20 mouse cellular contexts compared by ENCODE assay signal in the genomic region with DNA sequence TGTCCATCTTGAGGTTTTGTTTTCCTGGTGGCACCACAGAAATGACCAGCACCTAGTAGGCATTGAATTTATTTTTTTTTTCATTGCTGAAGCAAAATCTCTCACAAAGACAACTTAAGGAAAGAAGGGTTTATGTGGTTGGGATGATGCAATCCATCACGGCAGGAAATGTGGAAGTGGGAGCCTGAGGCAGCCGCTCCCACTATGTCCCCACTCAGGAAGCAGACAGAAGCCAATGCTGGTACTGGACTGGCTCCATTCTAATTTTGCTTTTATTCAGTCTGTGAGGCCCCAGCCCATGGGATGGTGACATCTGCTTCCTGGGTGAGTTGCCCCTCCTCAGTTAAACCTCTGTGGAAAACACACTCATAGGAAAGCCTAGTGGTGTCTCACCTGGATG. TPM values are rescaled to one million over a fixed set of nuclear protein-coding genes. Genes with fewer than 3 reads are reported as not detected.
"Had no signal": no experiment of that assay in that cellular context is flagged by ENCODE, and none has a peak within 500 bp of the region (broad histone marks: within the 10 kb centered on the region; RNA-seq: fewer than 3 reads in every experiment).

No protein-coding gene starts in this region.

- DNase-seq: lung, postnatal 14 days; lung, postnatal 4 days; midbrain, embryonic 14.5 days; right cerebral cortex, postnatal 14 days; thymus, adult 2 months; thymus, postnatal 25 days; thymus, postnatal 4 days had no signal

- H3K4me3 ChIP-seq: lung, embryonic 15.5 days; midbrain, embryonic 10.5 days; midbrain, embryonic 12.5 days; myocyte; neural tube, embryonic 13.5 days; neural tube, embryonic 15.5 days; stomach, embryonic 15.5 days had no signal

- H3K4me2 ChIP-seq: lung, embryonic 15.5 days; midbrain, embryonic 12.5 days; neural tube, embryonic 13.5 days; neural tube, embryonic 15.5 days; stomach, embryonic 15.5 days had no signal

- H3K4me1 ChIP-seq: lung, embryonic 15.5 days; midbrain, embryonic 12.5 days; neural tube, embryonic 13.5 days; neural tube, embryonic 15.5 days; stomach, embryonic 15.5 days had no signal

- H3K36me3 ChIP-seq: lung, embryonic 15.5 days; midbrain, embryonic 10.5 days; midbrain, embryonic 12.5 days; neural tube, embryonic 13.5 days; neural tube, embryonic 15.5 days; stomach, embryonic 15.5 days had no signal

- ATAC-seq: lung, postnatal 0 days; midbrain, embryonic 16.5 days had no signal

- H3K27me3 ChIP-seq: lung, embryonic 15.5 days; midbrain, embryonic 12.5 days; neural tube, embryonic 13.5 days; stomach, embryonic 15.5 days had no signal

- H3K9ac ChIP-seq: liver, embryonic 14.5 days; lung, embryonic 15.5 days; midbrain, embryonic 12.5 days; neural tube, embryonic 13.5 days; neural tube, embryonic 15.5 days; stomach, embryonic 15.5 days had no signal

- H3K27ac ChIP-seq: liver, embryonic 14.5 days; lung, embryonic 15.5 days; midbrain, embryonic 10.5 days; midbrain, embryonic 12.5 days; neural tube, embryonic 13.5 days; neural tube, embryonic 15.5 days; stomach, embryonic 15.5 days; stomach, postnatal 0 days had no signal

- H3K9me3 ChIP-seq: lung, embryonic 15.5 days; midbrain, embryonic 10.5 days; midbrain, embryonic 12.5 days; neural tube, embryonic 13.5 days; neural tube, embryonic 15.5 days; stomach, embryonic 15.5 days had no signal

RNA-seq across cellular contexts. Expression of a gene that starts 30.0 kb away (rescaled TPM):
- total RNA-seq: megakaryocyte-erythroid progenitor cell, adult 5-6 weeks had no signal
- polyA plus RNA-seq: midbrain, embryonic 16.5 days; myocyte; neural tube, embryonic 11.5 days; neural tube, embryonic 13.5 days; neural tube, embryonic 15.5 days; stomach, postnatal 0 days had no signal
